Mouse (Mus musculus) CH12.LX (cell line): ENCODE measurements at regions not wholly inside any gene's neighbourhood (a gene's known extent, or its start where the extent isn't known, plus 50 kb on each side); places are given as distances from the start of the nearest gene placed in this dataset.
A peak's percentile ranks its signal among the peaks of the same experiment; 100 is the strongest.
"Not testable (repeated sequence)": the region's sequence is repeated elsewhere in the genome, so short reads cannot be mapped to it uniquely, and the experiment has no call there.

Experiments used
- DNase-seq: peaks from one replicate; pipeline ENCODE4 v3.0.0-alpha.2; 2013; ENCODE audit errors: extremely low read depth
- H3K27ac ChIP-seq: 2 replicates; pipeline ENCODE4 v1.5.1; 2012; ENCODE audit warnings: low read depth, mild to moderate bottlenecking, control low read depth, moderate library complexity; ENCODE audit not compliant: insufficient read depth
- H3K27me3 ChIP-seq: replicated peaks from 2 replicates; pipeline ENCODE3; 2012; ENCODE audit warnings: inconsistent platforms
- H3K36me3 ChIP-seq, 2 experiments: replicated peaks in 1 of 2; 2 replicates each; pipeline versions ENCODE3 to v1.6.1; 2012; ENCODE audit warnings: inconsistent platforms in 1 of 2, low read length in 1 of 2, mild to moderate bottlenecking in 1 of 2, mixed read lengths in 1 of 2, moderate library complexity in 1 of 2; ENCODE audit not compliant: control insufficient read depth in 1 of 2, insufficient read depth in 1 of 2
- H3K4me1 ChIP-seq, 2 experiments: 2 replicates each; pipeline ENCODE4 v1.6.1; 2012; ENCODE audit warnings: inconsistent platforms in 1 of 2, moderate library complexity in 1 of 2; ENCODE audit not compliant: insufficient read depth in 2 of 2, control insufficient read depth in 1 of 2
- H3K4me2 ChIP-seq: 2 replicates; pipeline ENCODE4 v1.6.1; 2012; ENCODE audit warnings: low read depth, mild to moderate bottlenecking, control low read depth; ENCODE audit not compliant: poor library complexity, insufficient read depth, severe bottlenecking
- H3K4me3 ChIP-seq, 3 experiments: fragments of 150-350 bp in 1 of 3; sonication (generic) in 1 of 3; replicated peaks in 1 of 3; 2 replicates each; pipeline versions ENCODE3 to v1.5.1; 2011 to 2012; ENCODE audit warnings: low read depth in 2 of 3, low read length in 2 of 3, mild to moderate bottlenecking in 2 of 3, moderate library complexity in 2 of 3, control low read depth in 1 of 3, improper control_type of control experiment in 1 of 3, inconsistent platforms in 1 of 3, mixed read lengths in 1 of 3; ENCODE audit not compliant: poor library complexity in 1 of 3
- H3K79me2 ChIP-seq: replicated peaks from 2 replicates; pipeline ENCODE4 v1.6.1; 2012; ENCODE audit warnings: mild to moderate bottlenecking, moderate library complexity; ENCODE audit not compliant: control insufficient read depth, poor library complexity, insufficient read depth, severe bottlenecking; ENCODE audit errors: extremely low read depth
- H3K9ac ChIP-seq: 2 replicates; pipeline ENCODE4 v1.6.1; 2012; ENCODE audit warnings: low read depth, mild to moderate bottlenecking, control low read depth, moderate library complexity; ENCODE audit not compliant: insufficient read depth
- H3K9me3 ChIP-seq: replicated peaks from 2 replicates; pipeline ENCODE3; 2012; ENCODE audit warnings: low read length, inconsistent platforms, mixed read lengths
- CHD2 ChIP-seq: IDR thresholded peaks from 2 replicates; pipeline ENCODE4 v1.6.1; 2011; ENCODE audit warnings: low read length, improper control_type of control experiment
- CTCF ChIP-seq, 2 experiments: IDR thresholded peaks in 1 of 2; conservative IDR thresholded peaks in 1 of 2; 2 replicates each; pipeline ENCODE4 v1.5.1; 2011 to 2012; ENCODE audit warnings: low read depth in 2 of 2, low read length in 2 of 2, improper control_type of control experiment in 1 of 2, inconsistent platforms in 1 of 2, mild to moderate bottlenecking in 1 of 2, moderate library complexity in 1 of 2
- GABPA ChIP-seq: IDR thresholded peaks from 2 replicates; pipeline ENCODE4 v1.6.1; 2012; ENCODE audit warnings: low read depth, low read length, improper control_type of control experiment, inconsistent platforms; ENCODE audit not compliant: insufficient replicate concordance
- IRF4 ChIP-seq: IDR thresholded peaks from 2 replicates; pipeline ENCODE4 v1.6.1; 2014; ENCODE audit warnings: low read depth, mild to moderate bottlenecking, inconsistent platforms, low read length, improper control_type of control experiment
- JUN ChIP-seq: IDR thresholded peaks from 2 replicates; pipeline ENCODE4 v1.6.1; 2011; ENCODE audit warnings: low read depth, mild to moderate bottlenecking, low read length, improper control_type of control experiment, moderate library complexity; ENCODE audit not compliant: insufficient read depth
- KAT2A ChIP-seq: IDR thresholded peaks from 2 replicates; pipeline ENCODE4 v1.6.1; 2012; ENCODE audit warnings: low read length, improper control_type of control experiment, inconsistent platforms; ENCODE audit not compliant: insufficient replicate concordance
- MAZ ChIP-seq: IDR thresholded peaks from 2 replicates; pipeline ENCODE4 v1.6.1; 2012; ENCODE audit warnings: low read depth, mild to moderate bottlenecking, inconsistent platforms, low read length, improper control_type of control experiment, moderate library complexity
- MXI1 ChIP-seq: IDR thresholded peaks from 2 replicates; pipeline ENCODE4 v1.6.1; 2011; ENCODE audit warnings: mild to moderate bottlenecking, low read depth, low read length, improper control_type of control experiment
- MYC ChIP-seq: IDR thresholded peaks from 2 replicates; pipeline ENCODE4 v1.6.1; 2011; ENCODE audit warnings: low read depth, mild to moderate bottlenecking, improper control_type of control experiment, low read length
- SMC3 ChIP-seq: IDR thresholded peaks from 2 replicates; pipeline ENCODE4 v1.6.1; 2011; ENCODE audit warnings: low read depth, low read length, improper control_type of control experiment
- TCF12 ChIP-seq: IDR thresholded peaks from 2 replicates; pipeline ENCODE4 v1.6.1; 2014; ENCODE audit warnings: low read depth, mild to moderate bottlenecking, inconsistent platforms, low read length, improper control_type of control experiment
- UBTF ChIP-seq: IDR thresholded peaks from 2 replicates; pipeline ENCODE4 v1.6.1; 2012; ENCODE audit warnings: low read depth, mild to moderate bottlenecking, inconsistent platforms, low read length, improper control_type of control experiment, moderate library complexity
- USF2 ChIP-seq: conservative IDR thresholded peaks from 2 replicates; pipeline ENCODE4 v1.6.1; 2011; ENCODE audit warnings: low read depth, low read length, improper control_type of control experiment
- ZKSCAN1 ChIP-seq: IDR thresholded peaks from 2 replicates; pipeline ENCODE4 v1.6.1; 2012; ENCODE audit warnings: low read depth, inconsistent platforms, low read length, improper control_type of control experiment, borderline replicate concordance
- ZMIZ1 ChIP-seq: IDR thresholded peaks from 2 replicates; pipeline ENCODE4 v1.6.1; 2012; ENCODE audit warnings: low read depth, mild to moderate bottlenecking, inconsistent platforms, low read length, improper control_type of control experiment
- dilution Hi-C: fragments of 300-500 bp; cut with MboI; formaldehyde crosslinking; loops from 2 replicates; pipeline ENCODE4 v1.14.3; 2020; ENCODE audit warnings: low sequenced_read_pairs; ENCODE audit not compliant: extremely low pct_unique_long_range_greater_than_20kb, extremely low pct_ligation_motif_present
- in situ Hi-C: fragments of 300-500 bp; cut with MboI; formaldehyde crosslinking; loops from 3 replicates; pipeline ENCODE4 v1.14.3; 2019; ENCODE audit warnings: low sequenced_read_pairs, low pct_ligation_motif_present, low pct_unique_long_range_greater_than_20kb, mixed read lengths

GRCm38 (mm10) chr8:15532027-15532426 is 486.1 kb upstream of the BB014433 start:
- no peak for TF ChIP-seq SMC3
- no peak for TF ChIP-seq KAT2A
- no peak for TF ChIP-seq UBTF
- no peak for TF ChIP-seq CHD2
- TF ChIP-seq GABPA, result no peak
- no peak for TF ChIP-seq CTCF (conservative IDR thresholded peaks at IDR 0.05 in 1 of 2, IDR thresholded peaks at IDR 0.05 in 1 of 2; ENCODE audit: low read depth in 2 of 2, low read length in 2 of 2)
- no peak for TF ChIP-seq MAZ
- no peak for TF ChIP-seq IRF4
- no peak for TF ChIP-seq USF2
- TF ChIP-seq MXI1, result no peak
- TF ChIP-seq ZKSCAN1, result no peak
- no peak for TF ChIP-seq MYC
- TF ChIP-seq JUN, result no peak
- no peak overlapping the region for H3K4me2 ChIP-seq
- H3K79me2 ChIP-seq, result no peaks in the 10 kb centered on the region
- no peaks in the 10 kb centered on the region for H3K27me3 ChIP-seq
- H3K9me3 ChIP-seq, result peaks cover 73% of the 10 kb centered on the region
- no peak overlapping the region for H3K9ac ChIP-seq
- H3K36me3 ChIP-seq, result no peaks in the 10 kb centered on the region
- no peaks in the 10 kb centered on the region for H3K4me1 ChIP-seq
- in situ Hi-C loops, result no loop called here
- DNase-seq, result no peak
- dilution Hi-C loops, result no loop called here
- H3K27ac ChIP-seq, result no peak overlapping the region
- no peak overlapping the region for H3K4me3 ChIP-seq

GRCm38 (mm10) chr8:15525461-15525860 is 479.6 kb upstream of the BB014433 start:
- Histone ChIP-seq H3K9ac (no peak overlapping the region), H3K9me3 (peaks cover 74% of the 10 kb centered on the region), H3K27me3 (no peaks in the 10 kb centered on the region), H3K4me1 (no peaks in the 10 kb centered on the region), H3K4me3 (no peak overlapping the region)
- TF ChIP-seq ZMIZ1 (no peak), TCF12 (no peak)
- TF ChIP-seq, all 38 proteins: peak for 0
- Histone ChIP-seq H3K4me2 (no peak overlapping the region), H3K79me2 (no peaks in the 10 kb centered on the region), H3K36me3 (no peaks in the 10 kb centered on the region), H3K27ac (no peak overlapping the region)
- no peak for DNase-seq
- in situ Hi-C loops (no loop called here), dilution Hi-C loops (no loop called here)

- H3K27me3 ChIP-seq, H3K4me1 ChIP-seq, H3K9ac ChIP-seq, H3K36me3 ChIP-seq, H3K4me2 ChIP-seq, H3K79me2 ChIP-seq, in situ Hi-C loops, dilution Hi-C loops, H3K27ac ChIP-seq, DNase-seq: not testable (repeated sequence)
- peak overlapping the region in 1 of 3 experiments; percentile 2 for H3K4me3 ChIP-seq
- peaks cover 47% of the 10 kb centered on the region for H3K9me3 ChIP-seq
These were observed 474.0 kb upstream of the BB014433 start for GRCm38 (mm10) chr8:15519896-15520295.
